ENCODE assay signal across 23 mouse cellular contexts in genomic region chr8:99353923-99354322, GRCm38 (mm10).
DNase-seq lines count a peak whose midpoint lies in the region; ATAC-seq and TF ChIP-seq lines count a peak whose summit lies in the region.
"Had no signal": no experiment of that assay in that cellular context is flagged by ENCODE, and none has a peak within 500 bp of the region (broad histone marks: within the 10 kb centered on the region; RNA-seq: fewer than 3 reads in every experiment).

No protein-coding gene starts in this region.

- H3K27ac ChIP-seq in layer of hippocampus, adult 2 months: peak overlapping the region; percentile 84
- H3K27ac ChIP-seq: embryonic facial prominence, embryonic 13.5 days; embryonic facial prominence, embryonic 15.5 days; forebrain, embryonic 10.5 days; forebrain, embryonic 12.5 days had no signal

- no peak for DNase-seq in cerebellum, postnatal 14 days
- DNase-seq in cerebellum, adult 11-12 months: peak; percentile 29
- no peak for DNase-seq in cerebellum, postnatal 10 days
- DNase-seq in layer of hippocampus, adult 2 months (ENCODE audit: low spot score in 2 of 2): no peak
- no peak for DNase-seq in layer of hippocampus, adult 8-10 months (ENCODE audit: low spot score in 2 of 2)
- DNase-seq in cerebellum, adult 9-11 months: peak; percentile 39
- DNase-seq in left cerebral cortex, postnatal 10 days (ENCODE audit: extremely low spot score in 1 of 2, low spot score in 2 of 2): no peak
- DNase-seq: adrenal gland, adult 8-10 months; adrenal gland, postnatal 14 days; adrenal gland, postnatal 36 days; B cell, adult 2 months; embryo, embryonic 11 days had no signal

- H3K4me3 ChIP-seq in layer of hippocampus, adult 2 months: no peak overlapping the region
- H3K4me3 ChIP-seq: embryonic facial prominence, embryonic 13.5 days; embryonic facial prominence, embryonic 15.5 days; erythroblast, embryonic 14.5 days; forebrain, embryonic 10.5 days; forebrain, embryonic 12.5 days had no signal

- intact Hi-C loops in left cerebral cortex, postnatal 10 days (cut with DNase I): no loop called here

- no peak for TF ChIP-seq CTCF in layer of hippocampus, adult 2 months (conservative IDR thresholded peaks at IDR 0.05)

- ATAC-seq in cerebellum, adult (ENCODE audit: insufficient number of reproducible peaks, low FRiP score, low TSS enrichment): 0 out of 2 replicates have a peak, but pooled peaks have one; percentile 54
- ATAC-seq: activated CD4-positive, CD25-positive, alpha-beta regulatory T cell, adult 4 months; CD4-positive, CD25-positive, alpha-beta regulatory T cell, adult 4 months; forebrain, embryonic 14.5 days; forebrain, embryonic 16.5 days; Patski had no signal

Comparison
In these comparisons a context has a peak if more than half of its experiments do, and no peak if none do; other contexts are left out.
1. DNase-seq: peak in cerebellum, adult 11-12 months (single experiment) and cerebellum, adult 9-11 months (single experiment); none in cerebellum, postnatal 14 days (0 of 2), cerebellum, postnatal 10 days (0 of 2), layer of hippocampus, adult 2 months (0 of 2), layer of hippocampus, adult 8-10 months (0 of 2) and left cerebral cortex, postnatal 10 days (0 of 2).